Mouse (Mus musculus) kidney, adult 11 months (tissue): ENCODE measurements at regions not wholly inside any gene's neighbourhood (a gene's known extent, or its start where the extent isn't known, plus 50 kb on each side); places are given as distances from the start of the nearest gene placed in this dataset.

Source experiments
- DNase-seq: peaks from one replicate; pipeline ENCODE4 v3.0.0; 2022

GRCm38 (mm10) chr13:84023637-84024036, 198.5 kb upstream of the Tmem161b start:
- peak; percentile 14 for DNase-seq

GRCm38 (mm10) chr13:84025348-84025747, 196.7 kb upstream of the Tmem161b start:
- DNase-seq: no peak

- no peak for DNase-seq
Measured at GRCm38 (mm10) chr13:84047736-84048135, 174.4 kb upstream of the Tmem161b start.

- no peak for DNase-seq
Measured at GRCm38 (mm10) chr13:84052221-84052620, 169.9 kb upstream of the Tmem161b start.

GRCm38 (mm10) chr13:84054956-84055355, 167.1 kb upstream of the Tmem161b start:
- DNase-seq: no peak

GRCm38 (mm10) chr13:84055576-84055975, 166.5 kb upstream of the Tmem161b start:
- DNase-seq: no peak

- DNase-seq: no peak
Measured at GRCm38 (mm10) chr13:84056451-84056850, 165.6 kb upstream of the Tmem161b start.

GRCm38 (mm10) chr13:84056998-84057397, 165.1 kb upstream of the Tmem161b start:
- no peak for DNase-seq

GRCm38 (mm10) chr13:84057456-84057855, 164.6 kb upstream of the Tmem161b start:
- DNase-seq: no peak

GRCm38 (mm10) chr13:84058251-84058650, 163.8 kb upstream of the Tmem161b start:
- DNase-seq: no peak

- no peak for DNase-seq
Measured at GRCm38 (mm10) chr13:84059031-84059651, 163.0 kb upstream of the Tmem161b start.

- DNase-seq: no peak
Measured at GRCm38 (mm10) chr13:84059661-84060452, 162.2 kb upstream of the Tmem161b start.

- DNase-seq: no peak
Measured at GRCm38 (mm10) chr13:84060453-84060834, 161.7 kb upstream of the Tmem161b start.

GRCm38 (mm10) chr13:84060906-84061305, 161.2 kb upstream of the Tmem161b start:
- DNase-seq: no peak

GRCm38 (mm10) chr13:84061820-84062480, 160.1 kb upstream of the Tmem161b start:
- no peak for DNase-seq

GRCm38 (mm10) chr13:84062616-84063015, 159.5 kb upstream of the Tmem161b start:
- DNase-seq: no peak

GRCm38 (mm10) chr13:84063406-84063805, 158.7 kb upstream of the Tmem161b start:
- no peak for DNase-seq

GRCm38 (mm10) chr13:84064291-84064940, 157.7 kb upstream of the Tmem161b start:
- no peak for DNase-seq

GRCm38 (mm10) chr13:84065256-84065898, 156.7 kb upstream of the Tmem161b start:
- DNase-seq: no peak

GRCm38 (mm10) chr13:84066211-84066959, 155.7 kb upstream of the Tmem161b start:
- DNase-seq: no peak

- no peak for DNase-seq
Measured at GRCm38 (mm10) chr13:84066960-84067665, 155.0 kb upstream of the Tmem161b start.
